Mouse (Mus musculus): ENCODE results near the gene Cradd. TPM values are rescaled to one million over a fixed set of nuclear protein-coding genes. Genes with fewer than 3 reads are reported as not detected.

Cradd gene
- total and polyA plus RNA-seq, 3 experiments: 1.9 to 9.0 TPM; not detected in 1

DNA sequence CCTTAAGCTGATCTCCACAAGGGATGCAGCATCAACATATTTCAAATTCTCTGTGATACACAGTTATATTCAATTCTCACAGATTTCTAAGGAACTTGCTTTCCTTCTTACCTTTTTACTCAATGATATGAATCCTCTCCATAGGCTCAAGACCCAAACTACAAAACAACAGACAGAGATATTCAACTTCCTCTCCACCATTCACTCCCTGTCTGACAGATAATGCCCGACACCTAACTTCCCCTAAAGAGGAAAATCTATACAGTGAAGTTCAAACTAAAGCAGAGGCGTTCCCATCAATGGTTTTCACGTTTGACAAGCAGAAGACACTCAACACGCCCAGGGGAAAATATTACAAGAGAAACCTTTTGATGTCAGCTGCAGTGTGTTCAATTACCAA lies 97.2 kb downstream of the Cradd start:
- Histone ChIP-seq H3K4me1 (ENCODE audit: control insufficient read depth in 1 of 2, insufficient read depth in 2 of 2, low read length in 2 of 2) (peaks cover 4 to 9% of the 10 kb centered on the region in 2 experiments; a peak in 2 of 4 replicates), H3K27ac (ENCODE audit: control insufficient read depth, low read depth, low read length) (no peak overlapping the region), H3K9me3 (replicated peaks; ENCODE audit: insufficient read depth, low read length) (no peaks in the 10 kb centered on the region), H3K27me3 (ENCODE audit: control insufficient read depth in 1 of 2, insufficient read depth in 2 of 2, low read length in 2 of 2) (no peaks in the 10 kb centered on the region), H3K9ac (ENCODE audit: control insufficient read depth, low read depth, low read length, poor library complexity, severe bottlenecking) (no peak overlapping the region), H3K36me3 (ENCODE audit: control insufficient read depth in 1 of 2, insufficient read depth in 2 of 2, low read length in 2 of 2) (peaks cover 0 to 6% of the 10 kb centered on the region in 2 experiments; a peak in 2 of 4 replicates), H3K4me3 (ENCODE audit: control insufficient read depth in 1 of 2, insufficient read depth in 1 of 2, low read depth in 2 of 2, low read length in 2 of 2) (no peak overlapping the region), H3K79me2 (ENCODE audit: control insufficient read depth, insufficient read depth, low read length, poor library complexity) (no peaks in the 10 kb centered on the region)
- no peak for TF ChIP-seq CTCF (IDR thresholded peaks at IDR 0.05 in 2 of 3, conservative IDR thresholded peaks at IDR 0.05 in 1 of 3; ENCODE audit: control insufficient read depth in 1 of 3, insufficient read depth in 1 of 3, low read depth in 2 of 3, low read length in 3 of 3, poor library complexity in 1 of 3, severe bottlenecking in 1 of 3)
- TF ChIP-seq GABPA (IDR thresholded peaks at IDR 0.05; ENCODE audit: low read depth, low read length): no peak
- TF ChIP-seq ZKSCAN1 (IDR thresholded peaks at IDR 0.05; ENCODE audit: low read depth, low read length): no peak
- no peak for TF ChIP-seq MAX (IDR thresholded peaks at IDR 0.05; ENCODE audit: low read length)
- TF ChIP-seq UBTF (IDR thresholded peaks at IDR 0.05; ENCODE audit: borderline replicate concordance, insufficient read depth, low read depth, low read length): no peak
- no peak for TF ChIP-seq HCFC1 (IDR thresholded peaks at IDR 0.05; ENCODE audit: low read depth, low read length)
- TF ChIP-seq MAZ (IDR thresholded peaks at IDR 0.05; ENCODE audit: low read depth, low read length): no peak
- peak in 1 of 2 experiments; percentile 78; a peak in 2 of 4 replicates for TF ChIP-seq EP300 (IDR thresholded peaks at IDR 0.05; ENCODE audit: low read depth in 1 of 2, low read length in 2 of 2)
- no peak for TF ChIP-seq POLR2AphosphoS2 (IDR thresholded peaks at IDR 0.05; ENCODE audit: low read length)
- no peak for TF ChIP-seq NRF1 (IDR thresholded peaks at IDR 0.05; ENCODE audit: insufficient read depth, low read depth, low read length, poor library complexity, severe bottlenecking)
- TF ChIP-seq BHLHE40 (IDR thresholded peaks at IDR 0.05; ENCODE audit: borderline replicate concordance, low read depth, low read length): no peak
- 0 out of 2 replicates have a peak, but pooled peaks have one; percentile 13 for TF ChIP-seq MYC (IDR thresholded peaks at IDR 0.05; ENCODE audit: low read depth, low read length)
- no peak for TF ChIP-seq CHD2 (IDR thresholded peaks at IDR 0.05; ENCODE audit: low read length)
- TF ChIP-seq RCOR1 (IDR thresholded peaks at IDR 0.05; ENCODE audit: low read depth, low read length): peak; percentile 67; the same call in 1 of the 2 replicates
- TF ChIP-seq USF2 (IDR thresholded peaks at IDR 0.05; ENCODE audit: borderline replicate concordance in 1 of 2, insufficient read depth in 1 of 2, low read depth in 1 of 2, low read length in 2 of 2): no peak
- TF ChIP-seq POLR2AphosphoS5 (IDR thresholded peaks at IDR 0.05; ENCODE audit: borderline replicate concordance, low read depth, low read length): no peak
- TF ChIP-seq TBP (IDR thresholded peaks at IDR 0.05; ENCODE audit: low read depth, low read length): no peak
- no peak for TF ChIP-seq E2F4 (IDR thresholded peaks at IDR 0.05; ENCODE audit: borderline replicate concordance, low read depth, low read length)
- TF ChIP-seq USF1 (IDR thresholded peaks at IDR 0.05; ENCODE audit: low read depth, low read length): no peak
- no peak for TF ChIP-seq MXI1 (IDR thresholded peaks at IDR 0.05; ENCODE audit: low read depth, low read length)
- no peak for TF ChIP-seq ELF1 (IDR thresholded peaks at IDR 0.05; ENCODE audit: low read depth, low read length)
- TF ChIP-seq ZMIZ1 (IDR thresholded peaks at IDR 0.05; ENCODE audit: low read depth, low read length): no peak
- no peak for TF ChIP-seq ZNF384 (IDR thresholded peaks at IDR 0.05; ENCODE audit: low read depth, low read length)
- TF ChIP-seq MYB (IDR thresholded peaks at IDR 0.05; ENCODE audit: low read depth, low read length): no peak
- no peak for TF ChIP-seq ZC3H11A (IDR thresholded peaks at IDR 0.05; ENCODE audit: low read depth, low read length)
- peak; percentile 59 for DNase-seq (ENCODE audit: low read depth, low spot score)
